Mouse (Mus musculus): ENCODE data around the gene Cnr1. TPM values are rescaled to one million over a fixed set of nuclear protein-coding genes. Genes with fewer than 3 reads are reported as not detected.

The Cnr1 gene
- total RNA-seq (2021), result under 1 TPM; 0.45 to 0.71 TPM

DNA sequence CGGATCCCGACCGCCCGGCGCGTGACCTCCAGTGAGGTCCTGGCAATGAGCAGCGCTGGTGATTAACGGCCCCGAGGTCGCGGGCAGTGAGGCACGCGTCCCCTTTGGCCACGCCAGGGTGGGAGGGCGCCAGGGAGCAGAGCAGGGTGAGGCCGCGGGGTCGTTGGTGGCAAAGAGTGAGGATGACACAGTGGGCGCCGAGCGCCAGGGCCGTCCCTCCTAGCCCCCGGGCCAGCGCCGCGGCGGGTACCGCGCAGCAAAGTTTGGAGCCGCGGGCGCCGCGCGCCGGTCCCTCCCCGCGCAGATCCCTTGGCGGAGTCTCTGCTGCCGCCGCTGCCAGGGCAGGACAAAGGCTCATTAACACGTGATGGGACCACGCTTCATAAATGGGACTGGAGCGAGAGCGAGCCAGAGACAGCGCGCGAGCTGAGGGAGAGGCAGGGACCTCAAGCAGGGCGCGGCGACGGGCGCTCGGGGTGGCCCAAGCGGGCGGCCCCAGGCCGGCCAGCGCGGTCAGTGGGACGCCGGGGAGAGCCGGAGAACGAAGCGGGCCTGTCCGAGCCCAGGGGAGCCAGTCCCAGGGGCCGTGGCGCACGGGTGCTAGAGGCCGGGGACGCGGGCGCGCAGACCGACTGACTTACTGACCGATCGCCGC is at the start of gene Cnr1:
TSS of gene Cnr1 (plus strand) at position 360 of the 655 bp plus-strand sequence.
- DNase-seq, result peak; percentile 73

DNA sequence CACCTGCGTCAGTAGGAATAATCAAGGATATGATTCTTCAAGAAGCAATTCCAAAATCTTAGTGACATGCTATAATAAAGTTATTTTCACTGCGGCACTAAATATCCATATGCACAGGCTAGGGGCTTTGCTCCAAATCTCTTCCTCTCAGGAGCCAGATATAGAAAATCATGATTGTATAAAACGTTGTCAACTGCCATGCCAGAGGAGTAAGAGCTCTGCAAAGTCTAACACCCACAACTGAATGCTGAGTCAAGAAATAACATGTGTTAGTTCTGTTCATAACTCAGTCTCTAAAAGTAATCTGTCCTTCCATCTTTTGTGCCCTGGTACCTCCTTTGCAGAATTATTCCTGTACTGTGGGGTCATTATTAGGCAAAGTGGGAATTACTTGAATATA is 44.4 kb upstream of the Cnr1 start:
- DNase-seq, result no peak

DNA sequence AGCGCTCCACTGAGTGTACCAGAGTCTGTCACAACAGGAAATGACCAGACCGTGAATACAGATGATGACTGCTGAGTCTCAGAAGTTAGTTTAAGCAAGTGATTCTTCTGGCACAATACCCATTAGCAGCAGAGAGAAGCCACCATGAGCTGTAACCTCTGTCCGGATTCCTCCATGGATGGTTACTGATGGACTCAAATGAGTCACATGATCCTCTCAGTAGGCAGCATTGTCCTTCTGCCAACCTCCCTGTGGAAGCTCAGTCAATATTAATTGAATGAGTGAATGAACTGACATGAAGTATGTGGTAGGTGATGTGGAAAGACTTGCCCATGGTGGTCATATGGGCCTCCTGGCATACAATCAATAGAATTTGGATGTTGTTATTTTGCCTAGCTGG is 38.4 kb upstream of the Cnr1 start:
- DNase-seq, result no peak

DNA sequence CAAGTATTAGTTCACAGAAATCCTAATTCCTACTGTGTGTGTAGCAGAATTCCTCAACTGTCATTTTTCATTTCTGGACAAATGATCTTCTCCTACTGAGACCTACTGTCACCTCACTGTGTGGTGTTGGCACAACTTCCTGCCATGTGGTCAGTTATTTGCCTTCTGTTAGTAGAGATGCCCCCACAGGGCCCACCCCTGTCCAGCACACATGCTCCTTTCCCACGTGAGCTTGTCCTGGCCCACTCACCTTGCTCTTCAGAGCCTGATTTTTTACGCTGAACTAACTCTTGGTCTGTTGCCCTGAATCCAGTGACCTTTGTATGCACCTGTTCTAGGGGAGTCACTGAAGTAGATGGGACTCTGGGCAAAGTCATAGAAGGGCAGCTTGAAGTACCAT is 34.4 kb upstream of the Cnr1 start:
- DNase-seq, result no peak

DNA sequence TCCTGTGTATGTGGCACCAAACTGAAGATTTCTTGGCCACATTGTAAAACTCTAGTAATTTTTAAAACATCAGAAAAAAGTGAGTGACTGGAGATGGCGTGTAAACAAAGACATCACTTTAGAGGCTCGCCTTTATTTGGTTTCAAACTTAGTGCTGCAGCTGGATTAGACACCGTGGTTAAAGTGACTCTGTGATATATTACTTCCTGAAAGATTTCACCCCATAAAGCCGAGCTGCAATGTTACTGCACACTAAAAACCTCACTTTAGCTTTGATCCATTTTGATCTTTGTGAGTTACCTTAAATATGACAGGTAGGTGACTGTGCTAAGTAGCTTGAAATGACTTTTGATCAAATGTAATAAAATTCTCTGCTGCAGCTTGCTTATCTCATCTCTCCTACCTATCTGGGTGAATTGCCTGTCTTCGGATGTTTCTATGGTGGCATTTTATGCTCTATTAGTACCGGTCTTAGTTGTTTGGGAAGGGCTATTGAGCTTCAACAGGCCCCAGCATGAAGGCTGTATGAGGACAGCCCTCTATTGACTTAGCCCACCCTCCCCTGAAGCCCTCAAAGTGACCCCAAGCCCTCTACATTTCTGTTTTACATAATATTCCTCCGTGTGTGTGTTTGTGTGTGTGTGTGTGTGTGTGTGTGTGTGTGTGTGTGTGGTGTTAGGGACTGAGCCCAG is 32.1 kb upstream of the Cnr1 start:
- DNase-seq, result no peak

DNA sequence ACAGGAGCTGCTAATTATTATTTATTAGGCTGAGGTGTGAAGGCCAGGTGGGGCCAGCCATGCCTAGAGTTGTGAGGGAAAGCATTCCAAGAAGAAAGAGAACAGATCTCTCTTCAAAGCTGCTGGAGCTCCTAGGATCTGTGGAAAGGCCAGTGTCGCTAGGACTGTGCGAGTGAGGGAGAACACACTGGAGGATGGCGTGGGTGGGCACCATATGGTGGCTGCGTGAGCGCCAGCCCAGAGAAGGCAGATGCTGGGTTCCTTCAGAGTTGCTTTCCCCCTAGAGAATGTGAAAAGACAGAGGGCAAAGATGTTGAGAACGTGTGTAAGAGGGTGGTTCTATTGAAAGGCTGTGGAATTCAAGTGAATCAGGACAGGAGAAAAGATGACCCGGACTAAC is 30.6 kb upstream of the Cnr1 start:
- DNase-seq, result no peak

DNA sequence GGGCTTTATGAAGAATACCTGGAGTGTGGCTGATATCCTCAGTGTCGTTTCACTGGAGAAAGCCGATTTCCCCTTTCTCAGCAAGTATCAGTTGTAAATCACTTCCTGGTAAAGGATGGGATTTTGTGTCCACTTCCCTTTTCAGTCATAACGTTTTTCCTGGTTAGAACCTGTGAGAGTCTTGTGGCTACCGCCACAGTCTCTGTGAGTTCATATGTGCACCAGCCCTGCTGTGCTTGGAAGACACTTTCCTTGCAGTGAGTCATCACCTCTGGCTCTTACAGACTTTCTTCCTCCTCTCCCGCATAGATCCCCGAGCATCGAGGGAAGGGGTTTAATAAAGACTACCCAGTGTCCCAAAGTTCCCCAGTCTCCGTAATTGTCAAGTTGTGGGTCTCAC is 29.3 kb upstream of the Cnr1 start:
- DNase-seq, result no peak

DNA sequence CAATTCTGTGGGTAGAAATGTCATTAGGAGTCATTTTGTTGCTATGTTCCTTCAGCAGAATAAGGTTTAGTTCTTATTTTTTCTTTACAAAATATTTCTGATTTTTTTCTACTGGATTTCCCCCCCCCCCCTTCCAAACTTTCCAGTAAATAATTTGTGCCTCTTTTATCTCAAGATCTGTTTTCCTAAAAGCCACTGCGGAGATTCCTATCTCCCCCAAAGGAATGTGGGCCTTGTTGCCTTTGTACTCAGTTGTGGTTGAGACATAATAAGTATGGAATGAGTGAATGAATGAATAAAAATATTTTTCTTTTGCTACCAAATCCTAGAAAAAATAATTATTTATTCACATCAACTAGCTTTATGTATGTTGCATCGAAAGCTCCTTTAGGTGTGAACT is 28.9 kb upstream of the Cnr1 start:
- no peak for DNase-seq

DNA sequence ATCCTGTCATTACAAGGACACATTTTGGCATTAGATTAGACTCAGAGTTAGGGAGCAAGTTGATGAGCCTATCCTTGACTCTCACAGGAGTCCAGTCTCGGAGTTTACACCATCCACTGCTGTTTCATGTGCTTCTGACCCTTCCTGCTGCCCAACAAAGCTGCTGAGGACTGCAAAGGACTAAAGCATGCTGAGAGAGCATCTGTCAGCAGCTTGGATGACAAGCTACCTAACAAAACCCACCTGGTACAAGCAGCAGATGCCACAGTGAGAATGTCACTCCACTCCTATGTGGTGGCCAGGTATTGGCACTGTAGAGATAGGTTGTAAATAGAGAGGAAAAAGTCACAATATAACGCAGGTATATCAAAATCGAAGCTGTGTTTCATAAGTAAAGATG is 22.7 kb upstream of the Cnr1 start:
- DNase-seq, result no peak

DNA sequence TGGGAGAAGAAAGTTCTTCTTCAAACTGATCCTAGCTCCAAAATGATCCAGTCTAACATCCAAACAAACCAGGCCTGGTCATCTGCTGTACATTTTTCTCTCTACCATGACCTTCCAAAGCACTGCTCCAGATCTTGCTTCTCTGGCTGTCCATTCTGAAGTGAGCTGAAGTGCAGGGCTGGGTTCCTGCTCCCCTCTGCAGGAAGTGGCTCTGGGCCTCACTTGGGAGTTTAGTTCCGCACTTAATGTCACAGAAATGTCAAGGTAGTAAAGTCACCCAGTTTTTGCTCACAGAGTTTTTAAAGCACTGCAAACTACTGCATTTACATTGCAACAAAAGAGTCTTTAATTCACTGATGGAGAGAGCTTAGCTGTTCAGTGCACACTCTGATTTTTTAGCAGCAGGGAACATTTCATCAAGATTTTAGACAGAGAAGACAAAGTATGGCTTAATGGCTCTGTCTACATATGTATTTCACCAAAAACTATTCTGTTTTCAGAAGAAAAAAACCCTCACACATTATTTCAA is 20.5 kb upstream of the Cnr1 start:
- DNase-seq, result no peak

DNA sequence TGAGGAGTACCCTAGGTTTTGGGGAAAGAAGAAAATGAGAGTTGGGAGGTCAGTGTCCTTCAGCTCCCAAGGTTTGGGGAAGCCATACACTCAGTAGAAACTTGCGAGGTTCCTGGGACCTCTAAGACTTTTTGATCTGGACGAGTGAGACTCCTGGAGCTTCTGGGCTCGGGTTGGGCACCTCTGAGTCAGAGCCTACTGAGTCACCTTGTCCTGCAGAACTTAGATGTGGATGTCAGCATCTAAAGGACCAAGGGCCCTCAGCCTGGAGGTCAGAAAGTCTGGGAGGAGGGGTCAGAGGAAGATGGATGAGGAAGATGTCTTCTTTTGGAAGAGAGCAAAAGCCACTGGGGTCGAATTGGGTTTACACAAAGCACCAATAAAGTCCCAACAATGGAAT is 19.6 kb upstream of the Cnr1 start:
- DNase-seq, result no peak

DNA sequence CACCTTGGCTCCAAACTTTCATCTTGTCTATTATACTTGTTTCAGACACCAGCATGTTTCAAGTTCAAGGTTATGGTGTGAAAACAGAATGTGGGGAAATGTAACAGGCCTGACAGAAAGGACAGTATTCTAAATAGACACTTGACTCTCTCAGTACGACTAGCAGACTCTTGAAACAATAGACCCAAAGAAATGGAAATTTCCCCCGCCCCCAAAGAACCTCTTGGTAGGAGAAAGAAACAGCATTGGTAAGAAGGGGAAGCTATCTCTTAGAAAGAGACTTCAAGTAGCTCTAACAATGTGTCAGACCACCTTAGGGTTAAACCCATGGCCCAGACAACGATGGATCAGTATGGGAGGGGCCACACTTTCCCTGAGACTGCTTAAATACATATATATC is 15.6 kb upstream of the Cnr1 start:
- DNase-seq, result no peak

DNA sequence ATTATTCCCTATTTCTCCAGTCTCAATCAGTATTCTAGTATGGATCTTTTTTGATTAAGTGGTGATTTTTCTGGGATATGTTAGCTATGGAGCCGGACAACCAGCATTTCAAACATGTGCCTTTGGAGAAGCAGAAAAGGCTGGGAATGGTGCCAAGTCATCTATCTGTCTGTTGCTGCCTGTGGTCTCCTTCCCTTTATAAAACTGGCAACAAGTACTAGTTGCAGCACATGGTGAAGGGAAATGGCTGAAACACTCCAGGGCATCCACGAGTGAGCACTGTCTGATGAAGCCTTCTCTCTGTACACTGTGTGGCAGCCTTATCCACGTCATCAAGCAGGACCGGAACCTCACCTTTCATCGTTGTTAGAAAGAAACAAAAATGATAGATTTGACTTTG is 8.7 kb upstream of the Cnr1 start:
- peak; percentile 10 for DNase-seq

DNA sequence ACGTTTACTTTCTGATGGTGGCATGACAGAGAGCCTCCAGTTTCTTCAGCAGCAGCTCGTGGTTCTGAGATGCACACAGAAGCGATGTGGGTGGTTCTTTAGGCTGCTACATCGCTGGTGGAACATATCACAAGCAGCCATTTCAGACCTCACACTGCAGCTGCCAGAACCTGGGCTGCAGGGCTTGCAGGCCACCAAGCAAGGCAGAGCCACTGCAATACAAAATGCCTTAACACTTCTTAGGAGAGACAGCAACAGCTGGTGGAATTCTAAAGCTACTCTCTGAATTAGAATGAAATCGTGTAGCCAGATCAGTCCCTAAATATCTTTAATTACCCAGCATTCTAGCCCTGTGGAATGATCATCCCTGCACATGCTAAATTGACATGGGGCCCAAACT is 3.6 kb upstream of the Cnr1 start:
- no peak for DNase-seq

DNA sequence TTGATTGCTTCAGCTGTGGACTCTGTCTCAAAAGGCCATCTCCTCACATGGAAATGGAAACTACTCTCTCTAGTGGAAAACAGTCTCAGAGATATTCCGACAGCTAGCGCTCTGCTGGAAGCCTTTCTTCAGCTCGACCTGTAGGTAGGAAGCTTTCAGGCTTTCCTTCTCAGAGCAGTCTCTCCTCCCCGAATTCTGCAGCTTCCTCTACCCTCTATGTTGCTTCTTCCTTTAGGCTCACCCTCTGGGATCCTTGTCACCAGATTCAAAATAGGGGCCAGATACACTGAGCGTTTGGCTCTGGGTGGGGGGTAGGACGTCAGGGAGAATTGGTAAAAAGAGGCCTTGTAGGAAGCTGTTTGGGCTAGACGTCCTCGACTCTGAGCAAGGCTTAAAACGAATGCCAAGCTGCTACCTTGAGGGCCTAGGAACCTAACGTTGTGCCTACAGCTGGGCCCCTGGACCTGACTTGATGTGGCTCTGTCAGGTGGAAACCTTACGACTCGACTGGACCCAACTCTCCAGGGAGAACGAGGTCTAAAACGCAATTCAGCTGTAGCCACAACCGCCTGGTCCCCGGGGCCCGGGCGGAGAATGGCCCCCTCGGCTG is 1.1 kb upstream of the Cnr1 start:
- no peak for DNase-seq

DNA sequence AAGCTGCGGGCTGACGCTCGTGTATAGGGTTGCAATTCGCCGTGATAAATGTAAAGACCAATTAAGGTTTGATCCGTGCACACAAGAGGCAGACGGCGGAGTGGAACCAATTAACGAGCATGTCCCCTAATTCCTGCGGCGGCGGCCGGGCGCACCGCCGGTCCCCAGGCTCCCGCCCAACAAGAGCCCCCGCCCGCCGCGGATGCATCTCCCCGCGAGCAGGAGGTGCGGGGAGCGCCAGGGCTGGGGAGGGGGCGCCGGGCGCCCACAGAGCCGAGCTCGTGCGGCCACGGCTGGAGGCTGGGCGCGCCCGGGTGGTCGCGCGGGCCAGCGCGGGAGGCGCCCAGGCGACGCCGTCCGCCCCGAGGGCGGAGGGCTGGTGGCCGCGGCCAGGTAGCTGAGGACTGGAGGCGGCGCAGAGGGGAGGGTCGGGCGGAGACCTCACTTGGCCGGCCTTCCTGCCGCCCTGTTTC is 596 bp upstream of the Cnr1 start:
- DNase-seq, result no peak

DNA sequence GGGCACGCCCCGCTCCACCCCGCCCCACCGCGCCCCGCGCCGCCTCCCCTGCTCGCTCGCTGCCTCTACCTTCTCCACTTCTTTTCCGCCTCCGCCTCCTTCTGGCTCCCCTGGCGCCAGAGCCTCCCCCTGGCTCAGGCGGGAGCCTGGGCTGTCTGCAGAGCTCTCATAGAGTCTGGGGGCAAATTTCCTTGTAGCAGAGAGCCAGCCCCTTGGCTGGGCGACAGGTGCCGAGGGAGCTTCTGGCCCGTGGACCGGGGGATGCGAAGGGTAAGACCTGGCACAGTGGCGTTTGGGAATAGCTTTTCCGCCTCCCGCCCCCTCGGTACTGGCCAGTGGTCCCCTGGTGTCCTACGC is 474 bp downstream of the Cnr1 start:
- no peak for DNase-seq

DNA sequence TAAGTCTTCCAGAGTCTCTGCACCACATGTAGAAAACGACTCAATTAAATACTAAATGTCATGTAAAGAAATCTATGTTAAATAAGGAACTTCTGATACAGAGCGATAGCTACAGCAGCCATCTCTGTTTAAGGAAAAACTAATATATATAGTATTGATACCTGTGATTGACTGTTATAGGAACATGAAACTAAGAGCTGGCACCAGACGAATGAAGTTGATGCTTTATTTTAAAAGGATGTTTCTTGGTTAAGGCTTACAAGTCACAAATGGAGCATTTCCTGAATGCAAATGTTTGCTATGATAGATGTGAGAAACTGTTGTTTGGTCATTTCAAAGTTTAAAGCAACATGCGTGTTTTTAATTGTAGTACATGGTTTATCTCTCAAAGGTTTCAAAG is 1.1 kb downstream of the Cnr1 start:
- DNase-seq, result no peak

DNA sequence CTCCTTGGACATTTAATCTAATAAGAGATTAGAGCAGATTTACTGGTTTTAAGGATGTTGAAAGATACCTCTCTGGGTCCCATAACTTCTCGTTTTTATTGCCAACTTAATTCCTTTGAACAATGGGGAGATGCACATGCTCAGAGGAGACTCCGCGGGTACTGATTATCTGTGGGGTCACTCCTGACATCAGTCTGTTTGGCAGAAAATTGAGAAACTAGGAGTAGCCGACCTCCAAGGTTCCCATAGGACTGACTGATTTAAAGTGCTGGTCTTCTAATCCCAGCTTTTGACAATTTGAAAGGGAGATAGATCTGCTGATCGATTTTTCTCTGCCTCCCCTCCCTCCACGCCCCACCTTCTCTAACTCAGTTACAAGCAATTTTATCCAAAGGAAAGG is 1.6 kb downstream of the Cnr1 start:
- DNase-seq, result no peak

DNA sequence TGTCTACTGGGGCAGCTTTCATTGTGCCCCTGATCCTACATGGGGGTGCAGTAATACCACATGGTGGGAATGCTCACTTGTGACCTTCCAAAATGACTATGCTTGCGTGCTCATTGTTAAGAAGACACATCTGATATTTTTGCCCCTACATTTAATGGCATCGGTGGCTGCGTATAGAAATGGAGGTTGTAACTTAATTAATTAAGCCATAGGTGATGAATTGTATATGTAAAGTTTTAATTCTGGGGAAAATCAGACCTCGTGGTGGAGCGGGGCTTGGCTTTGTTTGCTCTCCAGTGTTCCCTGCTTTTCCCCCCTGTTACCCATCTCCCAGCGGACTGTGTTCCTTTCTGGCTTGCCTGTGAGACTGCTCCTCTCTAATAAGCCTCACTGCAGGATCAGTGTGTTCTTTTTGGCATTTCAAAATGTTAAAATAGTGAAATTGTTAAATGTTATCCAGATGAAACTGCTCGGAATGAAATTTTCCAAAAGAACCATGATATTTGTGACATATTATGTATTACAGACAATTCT is 2.4 kb downstream of the Cnr1 start:
- no peak for DNase-seq

DNA sequence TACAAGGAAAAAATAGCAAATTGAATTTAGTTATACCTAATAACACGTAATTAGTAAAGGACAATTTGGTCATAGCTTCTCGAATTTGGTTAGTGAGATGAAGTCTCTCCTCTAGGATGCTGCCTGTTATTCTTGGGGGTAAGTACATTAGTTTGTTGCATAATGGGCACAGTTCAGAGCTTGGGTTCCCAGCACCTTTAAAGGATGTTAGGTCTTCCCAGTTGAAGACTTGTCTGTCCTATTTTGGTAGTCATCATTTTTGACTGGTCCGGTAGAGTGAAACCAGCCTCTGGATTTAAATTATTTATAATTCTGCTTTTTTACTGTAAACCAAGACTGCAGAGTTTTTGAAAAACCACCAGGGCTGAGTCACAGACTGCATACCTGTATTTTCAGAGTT is 3.3 kb downstream of the Cnr1 start:
- DNase-seq, result no peak

DNA sequence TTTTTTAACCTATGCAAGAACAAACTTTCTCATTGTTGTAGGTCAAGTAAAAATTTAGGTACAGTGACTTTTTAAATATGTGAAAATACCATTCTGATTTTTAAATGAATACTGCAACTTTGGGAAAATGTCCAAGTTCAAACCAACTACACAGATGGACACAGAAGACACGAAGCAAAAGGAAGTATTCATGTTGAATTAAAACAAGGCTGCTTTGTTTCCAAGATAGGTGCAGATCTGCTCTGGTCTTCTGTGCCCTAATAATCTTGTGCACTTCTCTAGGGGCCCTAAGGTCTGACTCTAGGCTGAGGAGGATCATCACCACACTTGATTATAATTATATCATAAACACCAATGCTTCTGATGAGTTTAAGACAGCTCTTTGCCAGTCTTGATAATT is 4.1 kb downstream of the Cnr1 start:
- DNase-seq, result no peak

DNA sequence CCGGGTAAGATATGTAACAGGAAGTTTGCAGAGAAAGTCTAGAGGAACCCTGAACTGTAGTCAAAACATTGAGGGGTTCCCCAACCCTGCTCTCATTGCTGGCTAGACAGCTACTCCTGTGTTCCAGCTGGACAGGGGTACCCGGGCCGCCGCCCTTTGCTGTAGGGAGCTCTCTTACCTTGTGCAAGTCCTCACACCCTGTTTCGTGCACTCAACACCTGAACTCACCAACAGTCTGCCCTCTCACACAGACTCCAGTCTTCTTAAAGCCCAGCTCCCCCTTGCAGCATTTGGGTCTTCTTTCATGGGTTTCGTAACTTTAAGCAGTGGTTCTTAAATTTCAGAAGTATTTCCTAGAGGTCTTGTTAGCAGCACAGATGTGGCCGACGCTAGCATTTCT is 7.0 kb downstream of the Cnr1 start:
- DNase-seq, result no peak

DNA sequence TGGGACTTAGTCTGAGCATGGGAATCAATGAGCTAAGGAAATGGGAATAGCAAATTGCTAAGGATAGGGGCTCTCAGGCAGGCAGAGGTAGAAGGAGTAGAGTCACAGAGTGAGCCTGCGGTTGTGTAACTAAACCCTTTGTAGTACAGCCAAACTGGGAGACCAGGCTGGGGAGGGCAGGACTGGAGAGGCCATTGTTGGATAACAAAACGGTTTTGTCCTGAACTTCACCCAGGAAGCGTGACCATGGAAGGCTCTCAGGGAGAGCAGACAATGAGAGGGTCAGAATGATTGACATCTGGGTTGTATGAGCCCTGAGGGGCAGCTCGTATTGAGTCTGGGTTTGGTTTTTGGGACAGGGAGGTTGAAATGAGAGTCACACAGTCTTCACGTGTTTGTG is 17.2 kb downstream of the Cnr1 start:
- DNase-seq, result no peak

All from heart, postnatal 4 days (tissue).